Mouse (Mus musculus): ENCODE measurements around the gene Khk. TPM values are rescaled to one million over a fixed set of nuclear protein-coding genes. Genes with fewer than 3 reads are reported as not detected.
A peak's percentile ranks its signal among the peaks of the same experiment; 100 is the strongest.

Khk gene
- total RNA-seq, 2 experiments from 2014 or later: 27.9 TPM

DNA sequence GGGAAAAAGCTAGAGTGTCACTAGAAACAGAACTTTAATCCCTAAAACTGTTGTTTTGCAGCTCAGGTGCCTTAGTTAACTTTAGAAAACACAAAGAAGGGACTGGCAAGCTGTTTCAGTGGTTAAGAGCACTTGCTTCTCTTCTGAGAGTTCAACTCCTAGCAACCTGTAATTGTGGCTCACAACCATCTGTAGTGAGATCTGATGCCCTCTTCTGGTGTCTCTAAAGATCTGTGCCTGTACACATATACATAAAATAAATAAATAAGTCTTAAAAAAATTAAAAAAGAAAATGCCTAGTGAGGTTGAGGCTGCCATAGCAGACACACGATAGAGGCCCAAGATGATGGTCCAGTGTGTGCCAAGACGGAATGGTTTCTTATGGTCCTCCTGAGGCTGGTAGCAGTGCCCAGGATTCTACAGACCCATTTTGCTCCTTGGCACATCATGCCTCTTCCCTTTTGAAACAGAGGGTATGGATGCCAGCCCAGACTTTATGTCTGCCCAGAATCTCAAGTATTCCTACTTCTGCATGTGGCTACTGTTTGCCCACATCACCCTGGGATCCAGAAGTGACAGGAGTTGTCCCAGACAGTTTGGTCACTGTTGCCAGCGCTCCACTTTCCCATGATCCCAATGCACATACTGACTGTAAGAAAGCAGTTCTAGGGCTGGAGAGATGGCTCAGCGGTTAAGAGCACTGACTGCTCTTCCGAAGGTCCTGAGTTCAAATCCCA lies 13.7 kb downstream of the Khk start:
- no peak for DNase-seq

DNA sequence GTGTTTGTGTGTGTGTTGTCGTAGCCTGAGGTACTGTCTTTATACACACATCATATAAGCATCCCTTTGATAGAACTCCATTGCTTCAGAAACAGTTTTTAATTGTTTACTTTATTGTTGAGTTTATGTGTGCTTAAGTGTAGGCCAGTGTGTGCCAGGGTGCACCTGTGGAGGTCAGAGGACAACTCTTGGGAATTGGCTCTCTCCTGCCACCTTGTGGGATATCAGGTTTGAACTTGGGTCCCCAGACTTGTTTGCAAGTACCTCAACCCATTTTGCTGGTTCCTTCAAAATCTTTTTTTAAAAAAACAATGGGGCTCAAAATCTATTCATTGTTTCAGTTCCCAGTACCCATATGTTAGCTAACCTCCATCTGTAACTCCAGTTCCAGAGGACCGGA lies 21.8 kb downstream of the Khk start:
- no peak for DNase-seq

DNA sequence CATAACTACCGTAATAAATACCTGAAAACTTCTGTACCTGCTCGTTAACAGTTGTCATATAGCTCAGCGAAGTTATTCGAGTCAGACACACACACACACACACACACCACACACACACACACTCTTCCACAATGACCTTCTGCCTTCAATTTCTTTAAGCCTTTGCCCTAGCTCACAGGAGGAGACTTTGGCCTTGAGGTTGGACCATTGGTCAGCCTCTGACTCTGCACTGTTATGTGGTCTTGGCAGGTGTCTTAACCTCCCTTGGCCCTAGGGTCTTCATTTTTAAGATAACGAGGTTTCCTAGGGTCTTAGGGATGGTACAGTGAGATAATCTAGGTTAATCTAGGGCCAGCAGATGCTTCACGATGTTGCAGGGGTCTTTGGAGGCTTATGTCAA lies 23.1 kb downstream of the Khk start:
- DNase-seq: no peak

DNA sequence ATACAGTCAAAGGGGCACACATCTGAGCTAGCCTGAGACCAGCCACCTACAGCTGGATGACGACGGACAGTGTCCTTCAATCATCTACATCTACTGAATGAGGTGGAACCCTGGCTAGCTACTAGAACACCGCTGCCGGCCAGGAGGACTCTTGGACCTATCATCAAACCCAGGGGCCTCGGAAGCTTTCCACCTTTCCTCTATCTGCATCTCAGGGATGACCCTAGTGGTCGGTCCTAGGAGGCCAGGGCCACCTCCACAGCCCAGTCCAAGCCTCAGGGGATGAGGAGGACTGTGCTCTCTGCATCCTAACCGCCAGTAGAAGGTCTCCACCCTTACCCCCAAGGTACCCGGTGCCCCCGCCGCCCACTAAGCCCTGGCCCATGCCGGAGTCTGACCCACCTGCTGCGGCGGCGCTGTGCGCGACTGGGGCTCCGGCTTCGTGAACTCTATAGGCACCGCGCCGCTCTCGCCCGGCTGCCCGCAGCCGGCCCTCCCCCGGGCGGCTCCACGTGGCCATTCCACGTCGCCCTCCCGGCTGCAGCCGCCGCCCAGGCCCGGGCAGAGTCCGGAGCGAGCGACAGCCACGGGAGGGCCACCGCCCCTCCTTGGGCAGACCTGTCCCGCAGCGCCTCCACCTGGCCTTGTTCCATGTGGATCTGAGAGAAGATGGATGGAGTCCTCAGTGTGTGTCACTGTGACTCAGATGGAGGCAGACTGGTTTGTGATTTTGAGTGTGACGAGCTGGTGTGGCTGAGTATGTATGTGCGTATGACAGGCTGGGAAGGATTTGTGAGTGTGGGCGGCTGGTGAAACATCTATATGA lies 23.9 kb downstream of the Khk start, which contains the start of gene Cgref1:
Cgref1 (minus strand) TSS at position 636 of the 826 bp plus-strand sequence.
- peak; percentile 53 for DNase-seq

DNA sequence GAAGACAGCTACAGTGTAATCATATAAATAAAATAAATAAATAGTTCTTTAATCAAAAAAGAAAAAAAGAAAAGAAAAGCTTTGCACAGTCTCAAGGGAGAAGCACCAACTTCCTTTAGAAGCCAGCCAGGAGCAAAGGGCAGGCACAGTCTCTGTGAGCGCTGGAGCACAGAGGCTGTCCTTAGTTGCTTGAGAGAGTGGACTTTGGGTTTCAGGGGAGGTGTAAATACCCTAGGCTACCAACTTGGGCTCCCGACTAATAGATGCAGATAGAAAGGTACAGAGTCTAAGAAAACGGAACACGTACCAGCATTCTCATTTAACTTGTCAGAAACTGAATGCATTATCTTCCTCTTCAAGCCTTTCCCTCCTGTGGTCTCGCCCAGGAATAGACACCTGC lies 27.4 kb downstream of the Khk start:
- no peak for DNase-seq

DNA sequence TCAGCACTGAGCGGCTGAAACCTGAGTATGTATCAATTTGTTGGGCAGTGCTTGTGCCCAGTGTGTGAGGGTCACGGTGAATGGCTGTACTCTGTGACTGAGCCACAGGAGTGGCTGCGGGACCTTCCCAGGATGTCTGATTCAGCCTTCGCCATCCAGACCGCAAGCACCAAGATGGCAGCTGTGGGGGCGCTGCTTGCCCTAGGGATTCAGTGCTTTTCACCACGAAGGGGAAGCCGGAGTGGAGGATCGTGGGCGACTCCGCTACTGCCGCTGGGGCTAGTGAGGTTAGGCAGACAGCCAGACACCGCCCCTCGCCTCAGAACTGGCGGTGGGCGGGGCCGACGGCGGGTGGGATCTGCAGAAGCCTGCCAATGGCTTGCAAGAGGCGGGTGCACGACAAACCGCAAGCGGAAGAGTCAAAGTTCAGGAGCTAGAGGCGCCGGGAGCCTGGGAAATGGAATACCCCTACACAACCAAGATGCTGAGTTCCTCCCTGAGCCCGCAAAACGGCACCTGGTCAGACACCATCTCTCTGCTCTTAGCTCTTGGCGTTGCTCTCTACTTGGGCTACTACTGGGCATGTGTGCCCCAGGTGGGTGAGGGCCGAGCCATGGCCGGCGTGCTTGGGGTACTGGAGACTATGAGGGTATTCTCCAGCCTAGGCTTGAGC lies 28.6 kb downstream of the Khk start:
- DNase-seq: peak; percentile 90

DNA sequence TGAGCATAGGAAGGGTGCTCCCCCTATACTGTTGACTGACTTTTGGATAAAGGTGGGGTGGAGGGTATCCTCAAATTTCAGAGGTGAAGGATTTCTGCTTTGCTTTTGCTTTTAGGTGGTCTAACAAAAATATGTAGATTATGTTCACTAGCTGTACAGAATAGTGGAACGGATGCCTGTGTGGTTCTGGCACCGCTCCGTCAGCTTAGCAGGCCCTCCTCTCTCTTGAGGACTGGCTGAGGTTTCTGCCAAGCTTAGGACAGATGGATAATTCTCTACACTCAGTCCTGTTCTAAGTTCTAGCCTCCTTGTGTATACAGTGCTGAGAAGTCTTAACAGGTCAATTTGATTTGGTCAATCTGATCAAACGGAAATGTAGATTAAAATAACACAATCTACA lies 29.2 kb downstream of the Khk start:
- no peak for DNase-seq

DNA sequence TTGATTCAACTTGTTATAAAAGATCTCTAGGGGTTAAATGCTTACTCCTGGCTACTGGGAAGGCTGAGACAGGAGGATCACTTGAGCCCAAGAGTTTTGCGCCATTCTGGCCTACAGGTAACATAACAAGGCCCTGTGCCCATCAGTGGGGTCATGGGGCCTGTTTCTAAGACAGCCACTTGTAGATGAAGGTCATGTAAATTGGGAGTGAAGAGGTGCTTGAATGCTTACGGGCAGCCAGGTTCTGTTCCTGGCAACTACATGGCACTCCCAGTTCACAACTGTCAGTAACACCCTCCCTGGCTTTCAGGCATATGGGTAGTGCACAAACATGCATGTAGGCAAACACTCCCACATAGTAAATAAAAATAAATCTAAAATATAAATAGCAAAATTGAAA lies 29.7 kb downstream of the Khk start:
- no peak for DNase-seq

DNA sequence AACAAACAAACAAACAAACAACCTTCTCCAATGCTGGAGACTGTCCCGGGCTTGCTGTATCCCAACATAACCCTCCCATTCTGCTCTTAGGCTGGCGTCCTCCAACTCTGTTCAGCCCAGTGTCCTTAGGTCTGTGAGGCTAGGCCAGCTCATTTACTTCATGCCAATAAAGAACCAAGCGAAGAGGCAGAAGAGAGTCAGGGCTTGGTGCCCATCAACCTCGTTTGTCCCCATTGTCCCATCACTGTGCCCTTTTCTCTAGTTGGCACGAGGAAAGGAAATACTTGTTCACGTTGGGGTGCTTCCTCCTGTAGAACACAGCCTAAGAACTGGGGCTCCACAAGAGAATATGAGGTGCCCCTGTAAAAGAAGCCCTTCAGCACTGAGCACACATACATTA lies 30.5 kb downstream of the Khk start:
- no peak for DNase-seq

DNA sequence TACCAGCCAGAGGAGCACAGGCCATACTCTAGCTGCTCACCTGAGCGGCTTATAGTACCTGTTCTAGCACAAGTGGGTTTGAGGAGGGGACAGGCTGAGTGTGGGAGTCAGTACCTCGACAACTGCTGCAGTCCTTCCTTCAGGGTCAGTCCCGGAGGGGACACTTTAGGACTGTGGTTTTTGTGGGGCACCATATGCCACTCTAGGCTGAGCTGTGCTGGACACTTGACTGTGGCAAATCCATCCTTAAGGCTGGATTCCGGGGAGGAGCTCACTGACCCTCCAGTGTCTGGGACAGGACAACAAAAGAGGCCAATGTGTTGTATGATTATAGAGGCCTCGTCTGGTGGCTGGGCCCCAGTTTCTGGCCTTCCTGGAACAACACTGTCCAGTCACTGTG lies 31.3 kb downstream of the Khk start:
- DNase-seq: no peak

DNA sequence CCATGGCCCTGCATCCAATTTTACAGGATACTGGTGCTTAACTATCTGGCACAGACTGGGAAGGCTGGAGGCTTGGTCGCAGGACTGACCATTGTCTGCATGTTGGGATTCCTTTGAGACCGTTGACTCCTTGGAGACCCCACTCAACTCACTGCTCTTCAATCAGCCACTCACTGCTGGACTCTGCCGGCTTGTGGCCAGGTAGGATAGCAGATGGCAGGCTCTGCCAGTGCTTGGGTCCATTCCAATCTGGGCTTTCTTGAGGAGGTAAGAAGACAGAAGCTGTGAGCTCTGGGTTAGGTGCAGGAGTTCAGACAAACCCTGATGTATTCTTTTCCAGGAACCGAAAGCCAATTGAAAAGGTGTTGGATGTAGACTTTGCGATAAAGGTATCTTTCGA lies 32.8 kb downstream of the Khk start:
- no peak for DNase-seq

DNA sequence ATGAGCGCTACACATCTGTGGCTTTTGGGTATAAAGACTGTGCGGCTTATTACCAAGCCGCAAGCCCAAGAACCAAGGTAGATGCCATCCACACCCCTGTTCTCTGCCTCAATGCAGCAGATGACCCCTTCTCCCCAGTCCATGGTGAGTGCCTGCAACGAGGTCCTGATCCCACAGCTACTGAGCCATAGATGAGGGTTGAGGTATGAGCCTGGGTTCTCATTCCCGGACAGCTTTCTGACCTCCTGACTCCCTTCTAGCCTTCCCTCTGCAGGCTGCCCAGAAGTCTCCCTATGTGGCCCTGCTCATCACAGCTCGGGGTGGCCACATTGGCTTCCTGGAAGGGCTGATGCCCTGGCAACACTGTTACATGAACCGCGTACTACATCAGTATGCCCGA lies 33.3 kb downstream of the Khk start:
- DNase-seq: no peak

DNA sequence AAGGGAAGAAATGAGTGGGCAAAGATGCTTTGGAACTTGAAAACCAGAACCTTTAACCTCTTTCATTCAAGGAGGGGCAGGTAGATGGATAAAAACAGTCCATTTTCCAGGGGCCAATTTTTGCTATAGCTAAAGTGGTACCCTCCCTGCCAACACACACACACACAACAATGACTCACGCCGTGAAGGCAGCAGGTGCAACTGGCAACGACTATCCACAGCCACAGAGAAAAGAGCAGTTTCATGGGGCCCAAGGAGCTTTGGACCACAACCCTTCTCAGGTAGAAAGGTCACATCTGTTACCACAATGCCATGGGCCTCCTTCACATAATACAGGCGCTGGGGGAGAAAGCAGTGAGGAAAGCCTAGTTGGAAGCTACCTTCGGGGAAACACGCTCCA lies 34.5 kb downstream of the Khk start:
- DNase-seq: no peak

DNA sequence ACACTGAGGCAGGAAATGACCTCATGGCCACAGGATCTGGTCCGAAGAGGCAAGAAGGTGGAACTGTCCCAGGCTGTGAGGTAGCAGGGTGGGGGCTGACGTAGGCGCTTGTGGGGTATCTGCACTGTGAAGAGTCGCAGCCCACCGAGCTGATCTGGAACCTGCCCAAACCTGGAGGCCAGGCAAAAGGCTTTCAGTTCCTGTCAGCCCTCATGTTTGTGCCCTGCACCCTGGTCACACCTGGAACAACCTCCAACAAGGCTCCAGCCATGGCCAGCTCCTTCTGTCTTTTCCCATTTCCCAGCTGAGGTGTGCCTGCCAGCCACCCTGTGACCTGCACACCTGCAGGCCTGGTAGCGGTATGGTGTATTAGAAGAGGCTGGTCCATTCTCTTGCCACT lies 36.7 kb downstream of the Khk start:
- no peak for DNase-seq

DNA sequence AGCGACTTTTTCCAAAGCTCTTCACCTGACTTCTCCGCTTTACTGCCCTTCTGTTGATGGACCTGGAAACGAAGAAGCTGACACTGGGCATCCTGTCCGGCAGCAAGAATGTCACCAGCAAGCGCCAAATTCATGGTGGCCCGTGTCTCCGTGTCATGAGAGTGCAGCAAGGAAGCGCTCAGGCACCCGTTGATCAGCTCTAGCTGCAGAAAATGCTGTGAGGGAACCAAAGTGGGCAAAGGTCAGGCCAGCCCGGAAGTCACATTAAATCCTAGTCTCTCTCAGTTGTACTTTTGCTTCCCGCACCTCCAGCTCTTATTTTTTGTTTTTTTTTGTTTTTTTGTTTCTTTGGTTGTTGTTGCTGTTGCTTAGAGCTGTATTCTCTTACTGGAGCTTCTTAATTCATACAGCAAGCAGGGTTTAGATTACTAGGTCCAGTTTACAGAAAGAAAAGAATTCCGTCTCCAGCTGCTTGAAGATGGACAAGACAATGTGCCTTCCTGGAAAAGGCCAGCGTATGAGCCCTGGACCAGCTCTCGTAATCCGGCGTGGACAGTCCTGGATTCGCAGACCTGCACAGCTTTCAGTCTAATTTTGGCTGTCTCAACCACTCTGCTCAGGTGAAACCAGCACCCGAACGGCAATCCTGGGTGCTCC lies 38.1 kb downstream of the Khk start:
- DNase-seq: no peak

DNA sequence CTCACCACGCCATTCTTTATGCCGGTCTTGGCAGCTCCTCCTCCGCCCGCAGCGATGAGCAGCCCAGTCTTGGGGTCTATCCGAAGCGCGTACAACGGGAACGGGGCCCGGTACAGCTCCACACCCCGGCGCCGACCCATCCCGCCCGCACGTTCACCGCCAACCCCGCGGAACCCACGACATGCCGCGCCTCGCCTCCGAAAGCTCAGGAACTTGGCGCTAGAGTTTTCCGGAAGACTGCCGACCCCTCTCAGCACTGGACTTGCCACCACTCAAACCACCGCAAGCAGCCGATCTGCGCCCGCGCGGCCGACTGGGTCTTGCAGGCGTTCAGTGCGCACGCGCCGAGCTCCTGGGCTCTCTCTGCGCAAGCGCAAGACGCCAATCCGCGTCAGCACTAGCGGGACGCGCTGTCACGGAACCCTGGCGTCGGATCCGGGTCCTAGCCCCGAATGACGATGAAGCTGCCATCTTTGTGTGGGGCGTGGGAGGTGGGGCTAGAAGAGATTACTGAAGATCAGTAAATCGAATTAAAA lies 38.8 kb downstream of the Khk start, which contains the start of gene Preb:
Preb (minus strand) TSS at position 396 of the 536 bp plus-strand sequence.
- DNase-seq: peak; percentile 99

DNA sequence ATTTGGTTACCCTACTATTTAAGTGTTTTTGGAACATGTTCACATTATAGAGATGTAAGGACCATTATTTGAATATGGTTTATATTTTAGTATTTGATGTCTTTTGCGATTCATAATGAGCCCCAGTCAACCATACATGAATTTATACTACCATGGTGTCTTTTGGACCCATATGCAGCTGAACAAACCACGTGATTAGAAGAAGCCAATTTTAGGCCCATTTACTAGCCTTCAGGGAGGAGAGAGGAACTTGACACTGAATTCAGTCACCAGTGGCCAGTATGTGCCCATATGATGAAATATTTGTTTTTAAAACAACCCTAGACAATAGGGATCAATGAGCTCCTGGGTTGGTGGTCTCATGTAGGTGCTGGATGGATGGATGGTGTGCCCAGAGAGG lies 39.6 kb downstream of the Khk start:
- no peak for DNase-seq

DNA sequence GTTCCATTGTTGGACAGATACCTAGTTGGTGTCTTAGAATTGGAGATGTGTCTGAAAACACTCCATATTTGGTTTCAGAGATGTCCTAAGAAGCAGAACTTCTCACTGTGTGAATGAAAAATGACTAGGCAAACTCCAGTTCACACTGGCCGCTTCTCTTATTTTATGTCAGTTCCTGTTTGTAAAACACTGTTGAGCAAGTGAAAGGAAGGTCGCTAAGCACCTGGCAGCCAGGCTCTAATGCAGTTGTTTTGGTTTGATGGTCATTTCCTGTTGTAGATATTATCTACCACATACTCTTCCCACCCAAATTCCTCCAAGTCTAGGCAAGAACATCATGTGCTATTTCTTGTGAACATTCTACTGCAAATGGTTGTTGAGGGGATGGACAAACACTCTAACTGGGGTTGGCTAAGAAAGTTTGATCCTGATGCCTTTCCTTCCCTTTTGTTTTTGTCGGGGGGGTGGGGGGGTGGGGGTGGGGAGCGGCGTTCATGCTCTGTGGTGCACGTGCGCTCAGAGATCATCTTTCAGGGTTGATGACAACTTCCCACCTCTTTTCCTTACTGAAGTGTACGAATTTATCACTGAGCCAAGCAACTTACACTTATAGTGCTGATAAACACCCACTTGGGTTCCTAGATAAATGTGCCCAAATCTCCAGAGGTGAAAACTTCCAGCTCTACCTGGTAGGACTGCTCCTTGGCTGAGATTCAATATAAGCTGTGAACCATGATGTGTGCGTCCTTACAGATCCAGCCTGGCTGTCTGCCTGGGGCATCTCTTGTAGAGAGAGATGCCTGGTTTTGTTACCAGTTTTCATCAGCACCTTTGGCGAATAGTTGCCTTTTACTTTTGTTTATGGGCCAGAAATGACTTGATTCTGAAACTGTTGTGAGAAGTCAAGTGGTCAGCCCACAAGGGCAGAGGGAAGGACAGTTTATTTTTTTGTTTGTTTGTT lies 40.6 kb downstream of the Khk start:
- no peak for DNase-seq

DNA sequence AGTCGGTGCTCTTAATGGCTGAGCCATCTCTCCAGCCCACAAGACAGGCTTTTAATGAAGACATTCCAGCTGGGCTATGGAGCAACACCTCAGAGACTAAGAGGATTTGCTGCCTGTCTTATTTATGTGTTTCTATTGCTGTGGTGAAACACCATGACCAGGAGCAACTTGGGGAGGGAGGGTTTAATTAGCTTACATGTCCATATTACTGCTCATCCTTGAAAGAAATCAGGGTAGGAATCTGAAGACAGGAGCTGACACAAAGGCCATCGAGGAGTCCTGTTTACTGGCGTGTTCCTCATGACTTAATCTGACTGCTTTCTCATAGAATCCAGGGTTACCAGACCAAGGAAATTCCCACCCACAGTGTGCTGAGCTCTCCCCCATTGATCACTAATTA lies 42.7 kb downstream of the Khk start:
- no peak for DNase-seq

DNA sequence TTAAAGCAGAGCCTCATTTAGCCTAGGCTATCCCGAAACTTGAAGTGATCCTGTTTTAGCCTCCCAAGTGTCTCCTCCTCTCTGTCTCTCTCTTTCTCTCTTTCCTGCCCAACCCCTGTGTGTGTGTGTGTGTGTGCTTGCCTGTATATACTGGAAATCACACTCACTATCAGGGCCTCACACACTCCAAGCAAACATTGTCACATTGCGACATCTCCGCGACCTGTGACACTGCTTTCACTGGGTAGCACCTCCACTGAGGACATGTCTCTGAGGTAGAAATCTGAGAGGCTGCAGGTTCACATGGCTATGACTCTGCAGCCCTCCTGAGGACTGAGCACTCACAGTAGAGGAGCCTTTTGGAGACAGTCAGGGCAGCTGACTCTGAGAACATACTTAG lies 45.0 kb downstream of the Khk start:
- no peak for DNase-seq

DNA sequence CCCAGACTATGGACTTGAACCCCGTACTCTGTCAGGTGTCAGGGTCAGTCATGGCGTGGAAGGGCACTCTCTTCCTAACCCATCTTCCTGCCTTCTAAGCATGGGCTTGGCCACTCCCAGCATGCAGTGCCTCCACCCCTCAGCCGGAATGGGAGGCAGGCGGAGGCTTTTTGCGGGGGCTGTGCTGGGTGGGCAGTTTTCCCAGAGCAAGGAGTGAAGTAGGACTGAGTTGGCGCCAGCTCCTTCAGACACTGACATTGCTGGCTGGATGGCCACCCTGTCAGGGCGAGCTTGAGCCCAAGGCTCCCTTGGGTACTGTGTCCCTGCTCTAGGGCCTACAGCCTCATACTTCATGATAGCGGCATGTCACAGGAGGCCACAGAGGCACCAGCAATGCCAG lies 47.2 kb downstream of the Khk start, which contains the start of gene Tcf23:
Tcf23 (plus strand) TSS at position 247 of the 400 bp plus-strand sequence.
- peak; percentile 38 for DNase-seq

Data from gastrocnemius, postnatal 10 days (tissue).